Mouse (Mus musculus): ENCODE results near the gene Poc1a. TPM values are rescaled to one million over a fixed set of nuclear protein-coding genes. Genes with fewer than 3 reads are reported as not detected.

Poc1a gene
- polyA plus RNA-seq, 1 experiment, result 20.6 TPM

GRCm38 (mm10) chr9:106328068-106328610 is 47.3 kb downstream of the Poc1a start:
- H3K79me2 ChIP-seq (ENCODE audit: control insufficient read depth, insufficient read depth), result no peaks in the 10 kb centered on the region
- TF ChIP-seq MYOD1 (IDR thresholded peaks at IDR 0.05; ENCODE audit: control insufficient read depth, insufficient read length, low read depth) (no peak), USF1 (IDR thresholded peaks at IDR 0.05; ENCODE audit: low read depth) (no peak), MYOG (IDR thresholded peaks at IDR 0.05; ENCODE audit: control insufficient read depth, extremely low read depth, insufficient read length) (no peak), FOSL1 (IDR thresholded peaks at IDR 0.05; ENCODE audit: insufficient read depth, low read length, poor library complexity, severe bottlenecking) (no peak), MAX (IDR thresholded peaks at IDR 0.05) (no peak), CTCF (IDR thresholded peaks at IDR 0.05; ENCODE audit: control insufficient read depth, insufficient read depth, insufficient read length) (no peak), CEBPB (IDR thresholded peaks at IDR 0.05; ENCODE audit: low read depth) (no peak)
- H3ac ChIP-seq (ENCODE audit: control insufficient read depth, insufficient read length, low read depth), result no peak overlapping the region

DNA sequence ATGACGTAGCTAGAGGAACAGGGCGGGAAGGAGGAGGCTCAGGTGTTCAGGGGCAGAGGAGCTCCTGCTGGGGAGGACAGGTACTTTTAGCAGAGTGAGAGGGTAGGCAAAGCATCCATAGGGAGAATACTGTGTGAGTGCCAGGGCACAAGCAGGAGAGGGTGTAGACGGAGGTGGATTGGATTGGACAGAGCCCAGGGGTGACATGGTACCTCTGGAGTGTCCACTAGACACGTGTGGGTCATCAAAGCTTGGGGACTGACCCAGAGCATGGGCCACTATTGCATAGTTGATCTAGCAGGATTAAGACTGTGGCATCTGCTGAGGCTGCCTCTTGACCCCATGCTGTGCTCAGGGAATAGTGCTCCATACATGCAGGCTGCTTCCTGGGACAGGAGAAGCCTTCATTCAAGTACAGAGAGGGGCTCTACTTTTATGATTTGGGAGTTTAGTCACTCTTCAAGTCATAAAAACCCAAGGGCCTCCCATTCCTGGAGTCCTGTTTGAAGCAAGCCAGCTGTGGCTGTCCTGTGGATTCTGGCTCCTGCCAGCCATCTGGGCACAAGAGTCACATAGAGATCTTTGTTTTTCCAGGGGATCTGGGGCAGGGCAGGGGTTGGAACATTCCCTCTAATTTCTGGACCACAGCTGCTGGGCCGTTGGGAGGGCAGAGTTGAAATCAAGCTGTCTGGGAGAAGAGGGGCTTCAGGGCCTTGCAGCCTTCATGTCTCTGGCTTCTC is 48.1 kb downstream of the Poc1a start:
- no peaks in the 10 kb centered on the region for H3K79me3 ChIP-seq (ENCODE audit: low read depth)
- TF ChIP-seq FOSL1 (IDR thresholded peaks at IDR 0.05; ENCODE audit: insufficient read depth, low read length, poor library complexity, severe bottlenecking) (no peak), CTCF (IDR thresholded peaks at IDR 0.05; ENCODE audit: control insufficient read depth, insufficient read depth, insufficient read length) (no peak), MYOG (IDR thresholded peaks at IDR 0.05; ENCODE audit: control insufficient read depth, extremely low read depth, insufficient read length) (no peak), MYOD1 (IDR thresholded peaks at IDR 0.05; ENCODE audit: control insufficient read depth, insufficient read length, low read depth) (no peak), CEBPB (IDR thresholded peaks at IDR 0.05; ENCODE audit: low read depth) (no peak), MAX (IDR thresholded peaks at IDR 0.05) (no peak), USF1 (IDR thresholded peaks at IDR 0.05; ENCODE audit: low read depth) (no peak)
- H3K79me2 ChIP-seq (ENCODE audit: control insufficient read depth, insufficient read depth), result no peaks in the 10 kb centered on the region
- no peak overlapping the region for H3K4me3 ChIP-seq (ENCODE audit: insufficient read depth, poor library complexity, severe bottlenecking)
- H3ac ChIP-seq (ENCODE audit: control insufficient read depth, insufficient read length, low read depth), result no peak overlapping the region
- H3K27me3 ChIP-seq (ENCODE audit: control insufficient read depth, insufficient read depth, insufficient read length), result no peaks in the 10 kb centered on the region
- no peaks in the 10 kb centered on the region for H3K36me3 ChIP-seq (ENCODE audit: control insufficient read depth, insufficient read depth)

More at GRCm38 (mm10) chr9:106328068-106328610, 47.3 kb downstream of the Poc1a start:
- Histone ChIP-seq H3K79me3 (ENCODE audit: low read depth) (no peaks in the 10 kb centered on the region), H3K27me3 (ENCODE audit: control insufficient read depth, insufficient read depth, insufficient read length) (no peaks in the 10 kb centered on the region), H3K36me3 (ENCODE audit: control insufficient read depth, insufficient read depth) (no peaks in the 10 kb centered on the region), H3K4me3 (ENCODE audit: insufficient read depth, poor library complexity, severe bottlenecking) (no peak overlapping the region)

DNA sequence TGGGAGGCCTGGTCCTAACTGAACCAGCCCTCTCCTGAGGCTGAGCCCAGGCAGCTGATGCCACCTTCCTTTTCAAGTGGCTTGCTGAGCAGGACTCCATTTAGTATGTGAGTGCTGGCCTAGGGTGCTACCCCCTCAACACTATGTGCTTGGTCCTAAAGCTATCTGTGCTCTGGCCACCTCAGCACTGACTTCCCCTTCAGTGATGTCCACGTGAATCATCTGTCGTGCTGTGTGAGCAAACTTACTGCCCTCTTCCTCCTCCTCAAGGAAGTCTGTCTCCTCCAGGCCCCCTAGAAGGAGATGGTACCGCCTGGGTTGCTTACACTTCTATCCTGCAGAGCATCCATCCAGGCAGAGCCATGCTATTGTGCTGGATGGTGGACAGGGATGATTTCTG is 51.9 kb downstream of the Poc1a start:
- TF ChIP-seq CTCF (IDR thresholded peaks at IDR 0.05; ENCODE audit: control insufficient read depth, insufficient read depth, insufficient read length), result no peak
- no peak for TF ChIP-seq FOSL1 (IDR thresholded peaks at IDR 0.05; ENCODE audit: insufficient read depth, low read length, poor library complexity, severe bottlenecking)
- TF ChIP-seq USF1 (IDR thresholded peaks at IDR 0.05; ENCODE audit: low read depth), result no peak
- no peak for TF ChIP-seq MYOD1 (IDR thresholded peaks at IDR 0.05; ENCODE audit: control insufficient read depth, insufficient read length, low read depth)
- TF ChIP-seq MYOG (IDR thresholded peaks at IDR 0.05; ENCODE audit: control insufficient read depth, extremely low read depth, insufficient read length), result no peak
- TF ChIP-seq CEBPB (IDR thresholded peaks at IDR 0.05; ENCODE audit: low read depth), result no peak
- H3K4me3 ChIP-seq (ENCODE audit: insufficient read depth, poor library complexity, severe bottlenecking), result no peak overlapping the region
- H3K36me3 ChIP-seq (ENCODE audit: control insufficient read depth, insufficient read depth), result no peaks in the 10 kb centered on the region
- no peaks in the 10 kb centered on the region for H3K27me3 ChIP-seq (ENCODE audit: control insufficient read depth, insufficient read depth, insufficient read length)
- H3K79me3 ChIP-seq (ENCODE audit: low read depth), result no peaks in the 10 kb centered on the region
- no peaks in the 10 kb centered on the region for H3K79me2 ChIP-seq (ENCODE audit: control insufficient read depth, insufficient read depth)
- H3ac ChIP-seq (ENCODE audit: control insufficient read depth, insufficient read length, low read depth), result no peak overlapping the region

GRCm38 (mm10) chr9:106337620-106338019 is 56.8 kb downstream of the Poc1a start:
- Histone ChIP-seq H3K4me3 (ENCODE audit: insufficient read depth, poor library complexity, severe bottlenecking) (no peak overlapping the region), H3K27me3 (ENCODE audit: control insufficient read depth, insufficient read depth, insufficient read length) (no peaks in the 10 kb centered on the region), H3ac (ENCODE audit: control insufficient read depth, insufficient read length, low read depth) (no peak overlapping the region), H3K36me3 (ENCODE audit: control insufficient read depth, insufficient read depth) (no peaks in the 10 kb centered on the region), H3K79me2 (ENCODE audit: control insufficient read depth, insufficient read depth) (no peaks in the 10 kb centered on the region), H3K79me3 (ENCODE audit: low read depth) (no peaks in the 10 kb centered on the region)
- no peak for TF ChIP-seq CEBPB (IDR thresholded peaks at IDR 0.05; ENCODE audit: low read depth)
- TF ChIP-seq CTCF (IDR thresholded peaks at IDR 0.05; ENCODE audit: control insufficient read depth, insufficient read depth, insufficient read length), result no peak
- TF ChIP-seq USF1 (IDR thresholded peaks at IDR 0.05; ENCODE audit: low read depth), result no peak

DNA sequence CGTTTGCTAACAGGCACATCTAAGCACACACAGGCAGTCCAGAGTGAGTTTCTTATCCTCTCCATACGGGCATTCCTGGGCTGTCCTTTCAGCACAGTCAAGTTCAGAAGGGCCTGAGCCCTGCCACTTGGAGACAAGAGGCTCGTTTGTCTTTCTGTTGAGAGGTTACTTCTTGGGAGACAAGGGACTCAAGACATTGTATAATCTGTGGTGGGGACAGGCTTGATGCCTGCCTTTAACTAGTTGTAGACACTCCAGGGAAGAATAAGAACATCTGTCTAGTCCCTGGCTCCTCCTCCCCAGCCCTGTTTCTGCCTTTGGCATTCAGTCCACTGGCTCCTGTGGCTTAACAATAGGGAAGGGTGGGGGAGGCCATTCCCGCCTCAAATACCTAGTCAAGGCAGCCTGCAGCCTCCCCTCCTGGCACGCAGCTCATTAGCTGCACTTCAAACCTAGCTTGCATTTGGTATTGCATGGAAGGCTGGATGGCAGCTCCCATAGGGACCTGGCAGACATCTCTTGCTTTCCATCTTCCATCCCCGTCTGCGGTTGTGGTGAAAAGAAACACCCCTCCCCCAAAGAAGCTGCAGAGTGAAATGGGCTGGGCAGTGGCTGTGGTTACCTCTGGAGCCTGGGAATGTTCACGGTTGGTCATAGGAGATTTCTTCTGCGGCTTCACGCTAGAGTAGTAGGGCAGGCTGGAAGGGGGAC is 57.8 kb downstream of the Poc1a start:
- H3K79me2 ChIP-seq (ENCODE audit: control insufficient read depth, insufficient read depth), result no peaks in the 10 kb centered on the region
- H3K79me3 ChIP-seq (ENCODE audit: low read depth), result no peaks in the 10 kb centered on the region
- no peak overlapping the region for H3K4me3 ChIP-seq (ENCODE audit: insufficient read depth, poor library complexity, severe bottlenecking)
- no peaks in the 10 kb centered on the region for H3K27me3 ChIP-seq (ENCODE audit: control insufficient read depth, insufficient read depth, insufficient read length)
- TF ChIP-seq USF1 (IDR thresholded peaks at IDR 0.05; ENCODE audit: low read depth), result no peak
- peak; percentile 47 for TF ChIP-seq MAX (IDR thresholded peaks at IDR 0.05)
- no peak for TF ChIP-seq CEBPB (IDR thresholded peaks at IDR 0.05; ENCODE audit: low read depth)
- no peaks in the 10 kb centered on the region for H3K36me3 ChIP-seq (ENCODE audit: control insufficient read depth, insufficient read depth)
- no peak overlapping the region for H3ac ChIP-seq (ENCODE audit: control insufficient read depth, insufficient read length, low read depth)
